In genomic region chr17:24530361-24531050, GRCm38 (mm10) we compare ENCODE assay signal across 9 mouse cellular contexts. TPM values are rescaled to one million over a fixed set of nuclear protein-coding genes. Genes with fewer than 3 reads are reported as not detected.
A peak's percentile ranks its signal among the peaks of the same experiment; 100 is the strongest.
DNase-seq lines count a peak whose midpoint lies in the region; ATAC-seq lines count a peak whose summit lies in the region.
"Had no signal": no experiment of that assay in that cellular context is flagged by ENCODE, and none has a peak within 500 bp of the region (broad histone marks: within the 10 kb centered on the region; RNA-seq: fewer than 3 reads in every experiment).

No protein-coding gene starts in this region.

- peaks cover 17% of the 10 kb centered on the region; the same call in 1 of the 2 replicates for H3K36me3 ChIP-seq in kidney, embryonic 16.5 days (ENCODE audit: insufficient read depth, low read length)
- H3K36me3 ChIP-seq in hindbrain, embryonic 13.5 days = peaks cover 14% of the 10 kb centered on the region
- H3K36me3 ChIP-seq in midbrain, embryonic 15.5 days (replicated peaks) = no peaks in the 10 kb centered on the region

- no peaks in the 10 kb centered on the region for H3K27me3 ChIP-seq in kidney, embryonic 16.5 days (ENCODE audit: insufficient read depth, low read length)
- H3K27me3 ChIP-seq in hindbrain, embryonic 13.5 days = peaks cover 11% of the 10 kb centered on the region; the same call in 1 of the 2 replicates
- no peaks in the 10 kb centered on the region for H3K27me3 ChIP-seq in midbrain, embryonic 15.5 days (replicated peaks)

- WGBS in kidney, embryonic 16.5 days = 34% methylated on average over 8 of the region's 8 CpGs
- WGBS in hindbrain, embryonic 13.5 days = 37% methylated on average over 8 of the region's 8 CpGs
- WGBS in midbrain, embryonic 15.5 days = 34% methylated on average over 8 of the region's 8 CpGs

- intact Hi-C loops in gastrocnemius, postnatal 36 days (cut with DNase I) = loop anchor here (5.0 kb wide), 2 partner anchors 97 to 127 kb away; partner anchors contain the start of gene Npw

- peak overlapping the region; percentile 78 for H3K4me2 ChIP-seq in kidney, embryonic 16.5 days (replicated peaks; ENCODE audit: low read depth, low read length)
- H3K4me2 ChIP-seq in hindbrain, embryonic 13.5 days = peak overlapping the region; percentile 83
- peak overlapping the region; percentile 81; the same call in 1 of the 2 replicates for H3K4me2 ChIP-seq in midbrain, embryonic 15.5 days

- DNase-seq in kidney, postnatal 36 days = no peak
- peak; percentile 61 for DNase-seq in ZHBTc4 (ENCODE audit: low read depth, low spot score)
- no peak for DNase-seq in urinary bladder, postnatal 4 days (ENCODE audit: low spot score in 2 of 2)
- DNase-seq in B cell, adult 2 months = no peak
- no peak for DNase-seq in gastrocnemius, postnatal 36 days

- peak overlapping the region; percentile 80 for H3K4me3 ChIP-seq in kidney, embryonic 16.5 days (ENCODE audit: low read length)
- H3K4me3 ChIP-seq in hindbrain, embryonic 13.5 days = peak overlapping the region; percentile 62; the same call in 1 of the 2 replicates
- H3K4me3 ChIP-seq in midbrain, embryonic 15.5 days = no peak overlapping the region

- H3K4me1 ChIP-seq in kidney, embryonic 16.5 days (ENCODE audit: insufficient read depth, low read length) = peaks cover 57% of the 10 kb centered on the region
- peaks cover 68% of the 10 kb centered on the region for H3K4me1 ChIP-seq in hindbrain, embryonic 13.5 days (replicated peaks)
- peaks cover 61% of the 10 kb centered on the region for H3K4me1 ChIP-seq in midbrain, embryonic 15.5 days

- peak overlapping the region; percentile 86 for H3K9ac ChIP-seq in kidney, embryonic 16.5 days (replicated peaks; ENCODE audit: low read length)
- peak overlapping the region; percentile 83 for H3K9ac ChIP-seq in hindbrain, embryonic 13.5 days
- H3K9ac ChIP-seq in midbrain, embryonic 15.5 days = no peak overlapping the region

- no peak for ATAC-seq in kidney, embryonic 16.5 days (ENCODE audit: low FRiP score, low TSS enrichment)
- no peak for ATAC-seq in hindbrain, embryonic 13.5 days (ENCODE audit: low FRiP score)
- ATAC-seq in midbrain, embryonic 15.5 days (replicated peaks) = no peak

- no peaks in the 10 kb centered on the region for H3K9me3 ChIP-seq in kidney, embryonic 16.5 days (ENCODE audit: low read length)
- H3K9me3 ChIP-seq in hindbrain, embryonic 13.5 days = no peaks in the 10 kb centered on the region
- no peaks in the 10 kb centered on the region for H3K9me3 ChIP-seq in midbrain, embryonic 15.5 days

- H3K27ac ChIP-seq in kidney, embryonic 16.5 days (ENCODE audit: low read length) = 0 out of 2 replicates have a peak overlapping the region, but pooled peaks have one; percentile 88
- H3K27ac ChIP-seq in hindbrain, embryonic 13.5 days = peak overlapping the region; percentile 58; the same call in 1 of the 2 replicates
- no peak overlapping the region for H3K27ac ChIP-seq in midbrain, embryonic 15.5 days

RNA-seq across cellular contexts. Expression of gene Traf7, which starts 2.8 kb away (rescaled TPM):
- polyA plus RNA-seq in kidney, embryonic 16.5 days (2015; fragmentation: Nextera tagmentation; extraction: Ambion mirVana) = 102 and 113 TPM in 2 replicates
- 86.0 and 89.9 TPM in 2 replicates for polyA plus RNA-seq in hindbrain, embryonic 13.5 days (2015; fragmentation: Nextera tagmentation; extraction: Ambion mirVana)
- polyA plus RNA-seq in midbrain, embryonic 15.5 days (2015; fragmentation: Nextera tagmentation; extraction: Ambion mirVana) = 108 and 112 TPM in 2 replicates
- total RNA-seq in gastrocnemius, postnatal 36 days (2021) = 10 to 100 TPM; 23.7 to 30.2 TPM

RNA-seq across cellular contexts. Expression of gene Rab26, which starts 3.5 kb away (rescaled TPM):
- polyA plus RNA-seq in kidney, embryonic 16.5 days (2015; fragmentation: Nextera tagmentation; extraction: Ambion mirVana) = 2.8 and 3.0 TPM in 2 replicates
- polyA plus RNA-seq in hindbrain, embryonic 13.5 days (2015; fragmentation: Nextera tagmentation; extraction: Ambion mirVana) = 2.8 and 3.1 TPM in 2 replicates
- polyA plus RNA-seq in midbrain, embryonic 15.5 days (2015; fragmentation: Nextera tagmentation; extraction: Ambion mirVana) = 8.4 and 8.8 TPM in 2 replicates
- under 1 TPM in 1 of 2 experiments, not detected in 1; 0.20 TPM for total RNA-seq in gastrocnemius, postnatal 36 days (2021)
- total RNA-seq: hematopoietic stem cell, adult 5-6 weeks had no signal

RNA-seq across cellular contexts. Expression of gene Pkd1, which starts 19.1 kb away (rescaled TPM):
- 22.5 and 24.3 TPM in 2 replicates for polyA plus RNA-seq in kidney, embryonic 16.5 days (2015; fragmentation: Nextera tagmentation; extraction: Ambion mirVana)
- 20.1 and 21.6 TPM in 2 replicates for polyA plus RNA-seq in hindbrain, embryonic 13.5 days (2015; fragmentation: Nextera tagmentation; extraction: Ambion mirVana)
- polyA plus RNA-seq in midbrain, embryonic 15.5 days (2015; fragmentation: Nextera tagmentation; extraction: Ambion mirVana) = 29.0 and 29.8 TPM in 2 replicates
- 10 to 100 TPM; 19.8 to 20.3 TPM for total RNA-seq in gastrocnemius, postnatal 36 days (2021)

RNA-seq across cellular contexts. Expression of gene Caskin1, which starts 42.1 kb away (rescaled TPM):
- 1.5 and 2.2 TPM in 2 replicates for polyA plus RNA-seq in kidney, embryonic 16.5 days (2015; fragmentation: Nextera tagmentation; extraction: Ambion mirVana)
- polyA plus RNA-seq in hindbrain, embryonic 13.5 days (2015; fragmentation: Nextera tagmentation; extraction: Ambion mirVana) = 32.8 and 34.3 TPM in 2 replicates
- polyA plus RNA-seq in midbrain, embryonic 15.5 days (2015; fragmentation: Nextera tagmentation; extraction: Ambion mirVana) = 50.3 and 52.9 TPM in 2 replicates
- under 1 TPM; 0.05 TPM for total RNA-seq in gastrocnemius, postnatal 36 days (2021)
- total RNA-seq: hematopoietic stem cell, adult 5-6 weeks had no signal

RNA-seq across cellular contexts. Expression of gene Mlst8, which starts 51.6 kb away (rescaled TPM):
- 39.3 and 40.2 TPM in 2 replicates for polyA plus RNA-seq in kidney, embryonic 16.5 days (2015; fragmentation: Nextera tagmentation; extraction: Ambion mirVana)
- polyA plus RNA-seq in hindbrain, embryonic 13.5 days (2015; fragmentation: Nextera tagmentation; extraction: Ambion mirVana) = 35.5 and 36.1 TPM in 2 replicates
- polyA plus RNA-seq in midbrain, embryonic 15.5 days (2015; fragmentation: Nextera tagmentation; extraction: Ambion mirVana) = 40.6 and 43.7 TPM in 2 replicates
- 10 to 100 TPM; 11.9 to 12.1 TPM for total RNA-seq in gastrocnemius, postnatal 36 days (2021)
